Mouse (Mus musculus) megakaryocyte, adult 5-6 weeks (primary cell): ENCODE measurements at regions not wholly inside any gene's neighbourhood (a gene's known extent, or its start where the extent isn't known, plus 50 kb on each side); places are given as distances from the start of the nearest gene placed in this dataset.

ENCODE experiments used
- ATAC-seq: 2 replicates; pipeline ENCODE4 v1.8.0; 2016; ENCODE audit warnings: mild to moderate bottlenecking, inconsistent platforms; ENCODE audit not compliant: poor library complexity, severe bottlenecking

DNA sequence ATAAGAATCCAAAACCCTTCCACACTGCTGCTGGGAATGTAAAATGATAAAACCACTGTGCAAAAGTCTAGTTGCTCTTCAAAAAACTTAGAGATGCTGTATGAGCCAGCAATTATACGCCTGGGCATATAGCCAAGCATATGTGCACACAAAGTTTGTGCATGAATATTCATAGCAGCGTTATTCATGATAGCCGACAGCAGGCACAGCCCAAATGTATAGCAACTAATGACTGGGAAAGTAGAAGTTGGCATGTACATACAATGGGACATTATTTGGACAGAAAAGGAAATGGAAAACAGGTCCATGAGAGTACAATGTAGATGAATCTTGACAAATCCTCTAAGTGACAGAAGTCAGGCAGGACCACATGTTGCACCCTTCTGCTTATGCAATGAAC lies 90.7 kb upstream of the Plxnc1 start:
- no peak for ATAC-seq

DNA sequence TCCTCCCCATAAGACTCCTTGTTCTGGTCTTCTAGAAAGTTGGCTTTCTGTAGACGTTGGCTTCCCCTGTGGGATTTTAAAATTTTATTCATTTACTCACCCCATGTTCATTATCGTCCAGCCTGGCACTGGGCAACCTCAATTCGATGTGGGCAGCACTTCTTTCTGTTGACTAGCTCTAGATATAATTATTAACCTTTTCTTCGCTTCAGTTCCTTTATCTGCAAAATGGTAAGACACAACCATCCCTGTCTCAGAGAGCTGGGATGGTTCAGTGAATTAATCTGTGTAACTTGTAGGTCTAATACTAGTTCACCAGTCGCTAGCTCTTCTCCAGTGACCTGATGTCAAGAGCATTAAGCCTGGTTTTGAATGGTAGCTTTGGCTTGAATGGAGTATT lies 89.9 kb upstream of the Plxnc1 start:
- no peak for ATAC-seq

DNA sequence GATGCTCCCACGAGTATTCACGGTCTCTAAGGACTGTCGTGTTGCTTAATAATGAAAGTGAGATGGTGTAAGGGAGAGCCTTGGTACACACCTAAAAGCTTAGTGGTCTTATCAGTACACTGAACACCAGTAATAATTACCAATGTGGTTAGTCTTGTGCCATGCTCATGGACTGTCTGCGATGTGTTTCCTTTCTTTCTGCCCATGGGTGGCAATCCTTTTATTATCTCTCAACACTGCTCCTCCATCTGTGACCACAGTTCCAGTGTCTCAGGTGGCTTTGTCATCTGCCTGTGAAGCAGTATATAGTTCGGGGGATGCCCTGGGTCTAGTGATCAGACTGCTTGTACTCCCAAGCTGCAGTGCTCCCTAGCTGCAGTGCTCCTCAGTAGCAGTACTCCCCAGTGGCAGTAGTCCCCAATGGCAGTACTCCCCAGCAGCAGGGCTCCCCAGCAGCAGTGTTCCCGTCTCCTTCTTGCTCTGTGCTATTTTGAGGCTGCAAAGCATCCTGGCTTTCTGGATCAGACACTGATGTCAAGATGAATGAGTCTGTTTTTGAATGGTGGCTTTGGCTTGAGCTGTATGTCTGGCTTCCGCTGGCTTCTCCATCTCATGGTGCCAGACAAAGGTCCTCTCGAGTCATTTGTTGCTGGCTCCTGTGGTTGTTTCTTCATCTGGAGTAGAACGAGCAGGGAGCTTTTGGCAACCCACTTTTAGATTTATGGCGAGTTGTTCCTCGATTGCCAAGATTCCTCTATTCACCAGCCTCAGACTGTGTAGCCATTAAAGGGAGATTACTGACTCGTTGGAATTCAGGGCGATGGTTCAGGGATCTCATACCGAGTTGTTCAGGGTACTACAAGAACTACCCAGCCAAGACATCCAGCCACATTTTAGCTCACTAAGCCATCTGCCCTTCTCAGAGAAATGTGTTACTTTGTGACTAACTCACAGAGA lies 88.4 kb upstream of the Plxnc1 start:
- ATAC-seq: no peak

DNA sequence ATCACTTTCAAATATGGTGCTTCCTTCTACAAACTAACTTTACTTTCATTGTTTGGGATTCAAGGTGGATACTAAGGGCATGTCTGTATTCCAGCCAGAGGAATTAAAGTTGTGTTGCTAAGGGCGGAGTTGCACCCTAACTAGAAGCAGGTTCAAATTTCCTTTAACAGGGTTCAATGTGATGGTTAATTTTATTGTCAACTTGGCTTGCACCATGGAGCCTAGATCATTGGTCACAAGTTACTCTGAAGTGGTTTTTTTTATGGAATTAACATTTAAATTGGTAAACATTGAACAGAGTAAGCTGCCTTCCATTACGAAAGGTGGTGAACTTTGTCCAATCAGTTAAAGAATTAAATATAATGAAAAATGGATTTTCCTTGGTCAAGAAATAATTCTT lies 86.7 kb upstream of the Plxnc1 start:
- ATAC-seq: no peak

DNA sequence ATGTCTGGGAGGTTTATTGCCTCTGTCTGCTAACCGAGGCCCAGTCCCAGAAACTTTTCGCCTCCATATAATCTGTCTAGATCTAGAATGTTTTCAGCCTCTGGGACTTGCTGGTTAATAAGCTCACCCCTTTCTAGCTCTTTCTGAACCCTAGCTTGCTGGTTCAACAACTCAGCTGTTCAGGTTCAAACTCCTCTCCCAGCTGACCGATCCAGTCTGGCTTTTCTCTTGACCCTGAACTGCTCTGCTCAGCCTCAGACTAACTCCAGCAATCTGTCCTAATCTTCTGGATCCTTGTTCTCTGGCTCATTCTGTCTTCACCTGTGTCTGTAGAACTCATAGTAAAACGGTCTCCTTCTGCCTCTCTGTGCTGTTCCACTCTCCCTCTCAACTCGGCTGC lies 86.2 kb upstream of the Plxnc1 start:
- ATAC-seq: no peak

DNA sequence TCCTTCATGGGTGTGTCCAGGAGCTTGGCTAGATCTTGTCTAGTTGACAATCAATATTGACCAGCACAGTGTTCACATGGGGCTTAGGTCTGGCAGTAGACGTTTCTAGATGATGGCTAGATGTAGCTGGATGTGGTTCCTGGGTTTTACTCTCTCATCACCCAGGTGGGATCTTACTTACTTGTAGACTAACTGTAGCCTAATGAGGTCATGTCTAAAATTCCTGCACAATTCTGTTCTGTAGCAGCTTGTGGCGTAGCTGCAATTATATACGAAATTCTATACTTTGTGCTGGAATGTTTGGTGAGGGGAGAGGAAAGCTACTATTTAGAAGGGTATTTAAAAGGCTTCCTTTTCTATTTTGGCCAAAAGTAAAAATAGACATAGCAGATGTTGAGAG lies 84.9 kb upstream of the Plxnc1 start:
- no peak for ATAC-seq

DNA sequence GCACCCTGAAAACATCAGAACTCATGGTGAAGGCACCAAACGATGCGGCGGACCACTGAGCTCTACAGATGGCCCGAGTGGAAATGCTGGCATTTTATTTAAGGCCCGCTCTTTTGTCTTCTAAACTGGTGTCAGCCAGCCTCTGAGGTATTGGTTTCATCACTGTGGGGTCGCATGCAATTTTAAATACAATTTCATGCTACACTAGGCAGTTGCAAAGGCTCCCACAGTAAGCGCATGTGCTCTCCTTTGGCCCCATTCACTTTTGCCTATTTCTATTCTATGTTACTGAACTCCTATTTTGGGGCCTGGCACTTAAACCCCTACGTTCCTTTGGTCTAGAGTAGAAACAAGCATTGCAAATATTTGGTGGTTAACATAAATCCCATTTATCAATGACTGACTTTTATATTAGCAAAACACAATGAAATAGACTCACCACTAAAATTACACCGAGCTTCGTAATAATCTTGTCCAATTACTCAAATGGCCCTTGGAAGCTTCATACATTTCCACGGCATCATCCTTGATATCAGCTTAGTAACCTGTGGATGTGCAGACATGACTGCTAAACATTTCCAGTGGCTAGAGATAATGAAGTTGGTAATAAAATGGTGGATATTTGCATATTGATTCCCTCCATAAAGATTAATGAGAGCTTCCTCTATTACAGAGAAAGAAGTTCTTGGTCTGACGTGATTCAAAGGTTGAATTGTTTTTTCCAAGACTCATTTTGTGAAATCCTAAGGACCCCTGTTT lies 81.1 kb upstream of the Plxnc1 start:
- no peak for ATAC-seq

DNA sequence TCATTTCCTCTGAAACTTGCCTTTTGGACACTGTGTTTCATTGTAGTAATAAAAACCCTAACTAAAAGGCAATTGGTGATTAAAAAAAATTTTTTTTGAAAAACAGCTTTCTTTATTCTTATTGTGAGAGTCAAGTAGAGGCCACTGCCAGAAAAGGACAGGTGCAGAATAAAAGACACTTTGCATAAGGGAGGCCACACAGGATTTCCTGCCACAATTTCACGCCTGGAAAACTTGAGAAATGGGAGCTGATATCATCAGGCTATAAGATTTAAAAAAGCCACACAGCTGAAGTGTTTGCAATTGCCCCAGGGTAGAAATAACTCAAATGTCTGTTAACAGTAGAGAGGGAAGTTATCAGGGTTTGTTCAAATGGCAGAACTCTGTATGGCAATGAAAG lies 76.6 kb upstream of the Plxnc1 start:
- ATAC-seq: no peak

DNA sequence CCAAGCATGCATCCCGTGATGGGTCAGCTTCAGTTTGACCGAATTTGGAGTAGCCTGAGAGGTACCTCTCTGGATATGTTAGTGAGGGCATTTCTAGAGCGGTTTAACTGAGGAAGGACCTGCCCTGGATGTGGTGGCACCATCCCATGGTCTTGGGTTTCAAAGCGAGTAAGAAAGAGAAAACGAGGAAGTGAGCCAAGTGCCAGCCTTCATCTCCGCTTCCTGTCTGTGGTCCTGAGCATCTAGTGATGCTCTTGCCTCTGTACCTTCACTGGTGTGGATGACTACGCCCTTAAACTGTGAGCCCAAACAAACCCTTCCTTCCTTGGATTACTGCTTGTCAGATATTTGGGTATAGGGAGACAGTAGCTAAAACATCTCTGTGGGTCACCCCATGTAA lies 72.3 kb upstream of the Plxnc1 start:
- peak; percentile 59; the same call in 1 of the 2 replicates for ATAC-seq

DNA sequence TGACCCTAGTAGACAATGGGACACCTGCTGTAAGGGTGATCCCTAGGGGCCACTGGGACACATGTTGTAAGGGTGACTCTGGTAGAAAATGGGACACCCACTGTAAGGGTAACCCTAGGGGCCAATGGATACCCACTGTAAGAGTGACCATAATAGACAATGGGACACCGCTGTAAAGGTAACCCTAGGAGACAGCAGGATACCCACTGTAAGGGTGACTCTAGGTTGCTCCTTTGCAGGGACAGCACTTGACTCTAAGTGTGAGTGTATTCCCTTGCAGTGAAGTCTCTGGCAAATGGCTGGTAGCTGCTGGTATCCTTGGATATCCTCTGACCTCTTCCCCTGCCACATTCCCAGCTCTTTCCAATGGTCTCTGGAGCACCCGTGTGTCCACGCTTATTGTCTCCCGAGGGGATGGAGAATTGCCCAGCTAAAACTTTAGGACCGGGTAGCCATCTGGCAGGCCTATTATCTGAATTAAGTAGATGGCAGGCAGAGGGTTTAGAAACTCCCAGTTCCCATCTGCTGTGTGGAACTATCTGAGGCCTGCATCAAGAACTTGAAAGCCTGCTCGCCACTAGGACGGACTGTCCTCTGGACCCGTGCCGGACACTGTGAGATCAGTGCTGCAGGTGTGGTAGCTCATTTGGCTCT lies 70.8 kb upstream of the Plxnc1 start:
- ATAC-seq: no peak

DNA sequence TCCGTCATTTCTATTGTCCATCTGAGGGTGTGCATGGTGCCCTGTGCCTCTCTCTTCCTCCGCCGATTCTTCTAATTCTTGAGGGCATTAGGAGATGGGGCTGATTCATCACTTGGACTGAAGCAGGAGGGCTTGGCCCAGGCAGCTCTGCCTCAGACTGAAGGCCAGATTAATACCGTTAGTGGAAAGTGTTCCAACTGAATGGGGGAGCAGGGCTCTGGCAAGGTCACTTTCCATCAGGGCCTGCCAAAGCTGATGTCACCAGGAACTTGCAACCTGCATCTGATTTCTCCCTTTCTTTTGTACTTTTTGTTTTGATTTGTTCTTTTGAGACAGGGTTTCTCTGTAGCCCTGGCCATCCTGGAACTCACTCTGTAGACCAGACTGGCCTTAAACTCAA lies 69.3 kb upstream of the Plxnc1 start:
- ATAC-seq: no peak

DNA sequence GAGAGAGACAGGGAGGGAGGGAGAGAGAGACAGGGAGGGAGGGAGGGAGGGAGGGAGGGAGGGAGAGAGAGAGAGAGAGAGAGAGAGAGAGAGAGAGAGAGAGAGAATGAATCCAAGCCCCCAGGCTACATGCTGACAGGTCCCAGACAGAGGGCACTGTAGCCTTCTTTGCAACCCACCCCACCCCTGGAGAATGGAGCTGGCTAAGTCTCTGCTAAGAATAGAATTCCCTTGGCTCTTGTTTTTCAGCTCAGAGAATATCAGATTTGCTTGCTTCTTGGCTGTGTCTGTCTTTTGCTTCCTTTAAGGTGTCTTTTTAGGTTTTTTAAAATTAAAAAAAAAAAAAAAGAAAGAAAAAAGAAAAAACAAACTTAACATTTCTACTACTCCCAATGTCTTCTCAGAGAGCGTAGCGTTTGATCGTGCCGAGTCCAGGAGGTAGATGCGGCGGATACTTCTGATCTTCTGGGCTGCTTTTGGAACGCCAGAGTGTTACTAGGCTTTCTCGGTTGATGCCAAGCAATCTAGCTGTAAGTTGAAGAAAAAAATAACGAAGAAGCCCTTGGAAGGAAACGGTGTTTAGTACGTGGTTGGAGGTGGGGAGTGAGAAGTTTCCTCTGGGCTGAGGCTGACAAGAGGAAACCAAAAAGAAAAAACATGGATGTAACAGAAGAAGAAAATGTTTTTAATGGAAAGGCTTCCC lies 68.7 kb upstream of the Plxnc1 start:
- ATAC-seq: no peak

DNA sequence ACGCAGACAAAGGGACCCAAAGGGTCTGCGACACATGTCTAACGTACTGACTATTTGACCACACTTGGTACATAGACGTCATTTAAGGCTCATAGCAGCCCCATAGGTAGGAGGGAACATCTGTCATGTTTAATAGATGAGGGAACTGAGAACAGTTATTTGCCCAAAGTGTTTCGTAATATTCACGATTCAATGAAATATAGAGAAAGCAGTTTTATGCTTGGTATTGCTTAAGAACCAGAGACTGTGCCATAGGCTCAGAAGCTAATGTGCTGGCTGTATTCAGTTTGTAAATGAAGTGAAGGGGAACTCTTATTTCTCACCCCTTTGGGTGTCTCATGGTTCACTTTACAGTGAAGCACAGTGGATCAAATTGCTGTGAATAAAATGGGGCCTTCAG lies 65.7 kb upstream of the Plxnc1 start:
- peak; percentile 80 for ATAC-seq

DNA sequence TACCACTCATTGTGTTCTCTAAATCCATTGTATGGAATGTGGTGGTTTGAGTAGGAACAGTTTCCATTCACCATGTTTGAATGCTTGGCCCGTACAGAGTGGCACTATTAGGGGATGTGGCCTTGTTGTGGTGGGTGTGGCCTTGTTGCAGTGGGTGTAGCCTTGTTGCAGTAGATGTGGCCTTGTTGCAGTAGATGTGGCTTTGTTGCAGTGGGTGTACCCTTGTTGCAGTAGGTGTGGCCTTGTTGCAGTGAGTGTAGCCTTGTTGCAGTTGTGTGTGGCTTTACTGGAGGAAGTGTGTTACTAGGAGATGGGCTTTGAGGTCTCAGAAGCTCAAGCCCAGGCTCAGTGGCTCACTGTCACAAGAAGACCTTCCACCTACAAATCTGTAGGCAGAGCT lies 64.4 kb upstream of the Plxnc1 start:
- ATAC-seq: peak; percentile 34

DNA sequence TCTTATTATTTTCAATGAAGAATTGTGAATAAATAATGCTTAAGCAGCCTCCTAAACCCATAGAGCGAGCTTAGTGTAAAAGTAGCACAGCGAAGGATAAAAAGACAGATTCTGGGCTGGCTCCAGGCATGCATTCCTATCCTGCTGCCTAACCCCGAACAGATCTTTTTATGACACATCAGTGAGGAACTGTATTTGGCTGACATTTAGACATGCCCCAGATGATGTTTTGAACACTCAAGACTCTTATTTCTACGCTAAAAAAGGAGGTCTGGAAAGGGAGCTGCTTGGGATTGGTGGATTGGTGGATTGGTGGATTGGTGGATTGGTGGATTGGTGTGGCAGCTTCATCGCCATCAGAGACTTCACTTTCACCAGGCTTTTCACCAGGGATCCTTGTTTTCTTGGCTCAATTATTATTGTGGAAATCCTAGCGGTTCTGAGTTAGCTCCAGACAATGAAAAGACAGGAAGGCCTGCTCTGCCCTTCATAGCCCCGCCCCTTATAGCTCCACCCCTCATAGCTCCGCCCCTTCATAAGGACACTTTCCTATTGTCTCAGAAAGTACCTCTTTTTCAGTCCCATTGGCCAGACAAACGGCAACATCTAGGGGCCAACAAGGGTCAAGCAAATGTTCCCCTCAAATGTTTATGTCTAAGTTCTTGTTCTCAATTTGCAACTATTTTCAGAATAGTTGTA lies 59.6 kb upstream of the Plxnc1 start:
- no peak for ATAC-seq

DNA sequence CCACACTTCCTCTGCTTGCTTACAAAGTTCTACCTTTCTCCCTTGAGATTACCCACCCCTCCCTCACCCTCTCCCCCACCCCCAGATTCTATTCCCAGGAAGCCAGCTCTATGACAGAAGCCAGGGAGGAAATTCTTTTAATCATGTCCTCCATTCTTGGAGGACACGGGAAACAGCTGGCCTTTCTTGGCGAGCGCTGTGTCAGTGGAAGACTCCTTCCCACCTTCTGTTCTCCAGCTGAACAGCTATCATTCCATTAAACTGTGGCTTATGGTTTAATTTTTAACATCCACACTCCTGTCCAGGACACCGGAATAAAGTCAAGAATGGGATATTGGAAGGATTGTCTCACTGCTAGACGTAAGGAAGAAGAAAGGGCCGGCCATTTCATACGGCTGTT lies 59.0 kb upstream of the Plxnc1 start:
- ATAC-seq: no peak

DNA sequence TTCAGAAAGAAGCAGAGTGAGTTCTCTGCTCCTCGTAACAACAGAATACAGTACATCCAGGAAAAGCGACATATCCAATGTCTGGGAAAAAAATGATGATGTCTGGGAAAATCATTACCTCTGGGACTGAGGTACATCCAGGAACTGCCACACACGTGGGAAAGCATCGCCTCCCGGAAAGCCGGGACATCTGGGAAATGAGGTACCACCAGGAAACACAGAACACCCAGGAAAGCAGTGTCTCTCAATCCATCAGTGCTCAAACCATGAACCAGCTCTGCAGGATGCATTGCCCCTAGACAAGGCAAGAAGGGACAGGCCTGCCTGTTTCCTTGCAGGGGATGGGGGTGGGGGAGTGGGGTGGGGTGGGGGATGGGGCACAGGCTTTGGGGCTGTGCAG lies 57.0 kb upstream of the Plxnc1 start:
- ATAC-seq: no peak

DNA sequence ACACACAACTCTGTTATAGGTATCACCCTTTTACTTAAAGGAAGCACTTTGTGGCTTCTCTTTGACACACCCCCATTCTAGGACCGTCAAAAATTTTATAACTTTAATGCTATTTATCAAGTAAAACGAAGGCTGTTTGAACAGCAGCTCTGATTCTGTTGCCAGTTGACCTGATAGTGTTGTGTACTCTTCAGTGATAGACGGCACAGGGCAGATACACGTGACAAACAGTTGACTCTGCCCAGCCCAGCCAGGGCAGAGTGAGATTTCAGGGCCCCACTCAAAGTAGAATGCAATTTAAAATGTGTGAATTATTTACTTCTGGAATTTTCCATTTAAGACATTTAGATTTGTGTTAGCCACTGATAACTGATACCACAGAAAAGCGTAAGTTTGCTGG lies 55.1 kb upstream of the Plxnc1 start:
- no peak for ATAC-seq
